Mouse (Mus musculus) bone marrow, adult 2 months (tissue): ENCODE results near the gene A630095N17Rik.

ENCODE experiments used
- CTCF ChIP-seq: fragments of 200-500 bp; IDR thresholded peaks from 2 replicates; pipeline ENCODE4 v1.5.1; 2011; ENCODE audit warnings: low read length, control low read depth; ENCODE audit not compliant: control insufficient read depth, insufficient read depth
- POLR2A ChIP-seq: fragments of 200-500 bp; IDR thresholded peaks from 2 replicates; pipeline ENCODE4 v1.6.1; 2011; ENCODE audit warnings: low read depth, mild to moderate bottlenecking, control low read depth, low read length, borderline replicate concordance; ENCODE audit not compliant: control insufficient read depth

- no peak for TF ChIP-seq POLR2A
- TF ChIP-seq CTCF, result no peak
Observed at GRCm38 (mm10) chr1:75221538-75221937, 10.4 kb downstream of the A630095N17Rik start.
